Mouse (Mus musculus) heart, embryonic 10.5 days (tissue): ENCODE results near the gene Wdr20. TPM values are rescaled to one million over a fixed set of nuclear protein-coding genes. Genes with fewer than 3 reads are reported as not detected.
"Not testable (repeated sequence)": the region's sequence is repeated elsewhere in the genome, so short reads cannot be mapped to it uniquely, and the experiment has no call there.

Source experiments
- DNase-seq: peaks from one replicate; pipeline ENCODE4 v3.0.0-alpha.2; 2017; ENCODE audit warnings: low spot score
- H3K27ac ChIP-seq: fragments of 300-500 bp; sonication (generic); 2 replicates; pipeline ENCODE4 v1.5.1; 2016; ENCODE audit warnings: mild to moderate bottlenecking
- H3K27me3 ChIP-seq: fragments of 300-500 bp; sonication (generic); 2 replicates; pipeline ENCODE4 v1.6.1; 2016; ENCODE audit warnings: mild to moderate bottlenecking; ENCODE audit not compliant: poor library complexity, insufficient read depth, severe bottlenecking
- H3K36me3 ChIP-seq: fragments of 300-500 bp; sonication (generic); 2 replicates; pipeline ENCODE4 v1.6.1; 2016; ENCODE audit warnings: mild to moderate bottlenecking, moderate library complexity
- H3K4me1 ChIP-seq: fragments of 300-500 bp; sonication (generic); 2 replicates; pipeline ENCODE4 v1.6.1; 2016; ENCODE audit warnings: mild to moderate bottlenecking
- H3K4me3 ChIP-seq: fragments of 300-500 bp; sonication (generic); 2 replicates; pipeline ENCODE4 v1.5.1; 2016; ENCODE audit warnings: mild to moderate bottlenecking, moderate library complexity
- H3K9me3 ChIP-seq: fragments of 300-500 bp; sonication (generic); 2 replicates; pipeline ENCODE4 v1.6.1; 2016; ENCODE audit warnings: mild to moderate bottlenecking, moderate library complexity
- WGBS: fragments of 180-500 bp; shearing (Covaris S2); methylation state at CpG from one replicate; pipeline ENCODE4 v1.1.7; 2016; 5-methylcytosine and 5-hydroxymethylcytosine counted together
- polyA plus RNA-seq: library from polyadenylated mRNA; unstranded; fragments of >200 nt; fragmentation: Nextera tagmentation; extraction: Ambion mirVana; gene quantifications from 2 replicates; pipeline ENCODE4 v1.2.1, GENCODE M21; 2016

The Wdr20 gene
- polyA plus RNA-seq, 1 experiment from 2014 or later, result 21.6 TPM

GRCm38 (mm10) chr12:110700730-110701129 lies 37.0 kb upstream of the Wdr20 start:
- Histone ChIP-seq H3K27ac (peak overlapping the region; percentile 83), H3K27me3 (0 out of 2 replicates have a peak, but pooled peaks cover 6% of the 10 kb centered on the region), H3K4me3 (no peak overlapping the region), H3K4me1 (peaks cover 50% of the 10 kb centered on the region), H3K9me3 (no peaks in the 10 kb centered on the region), H3K36me3 (no peaks in the 10 kb centered on the region)
- DNase-seq, result no peak
- WGBS, result 56% methylated on average over 2 of the region's 2 CpGs

- H3K27me3 ChIP-seq, H3K4me3 ChIP-seq, H3K36me3 ChIP-seq, DNase-seq, H3K9me3 ChIP-seq: not testable (repeated sequence)
- peaks cover 54% of the 10 kb centered on the region for H3K4me1 ChIP-seq
- peak overlapping the region; percentile 83 for H3K27ac ChIP-seq
- 18% methylated on average over 3 of the region's 3 CpGs for WGBS
These were observed 36.4 kb upstream of the Wdr20 start for GRCm38 (mm10) chr12:110701363-110701762.

- peak within 1 kb of the TSS; percentile 83 for H3K27ac ChIP-seq
- no peak for DNase-seq
- H3K4me1 ChIP-seq, result peaks cover 50% of the 10 kb centered on the region
- WGBS, result 47% methylated on average over 4 of the region's 4 CpGs
- H3K9me3 ChIP-seq, result no peaks in the 10 kb centered on the region
- 0 out of 2 replicates have a peak, but pooled peaks cover 6% of the 10 kb centered on the region for H3K27me3 ChIP-seq
- no peak within 1 kb of the TSS for H3K4me3 ChIP-seq
- no peaks in the 10 kb centered on the region for H3K36me3 ChIP-seq
These were observed 35.2 kb upstream of the Wdr20 start, which contains the start of gene Hsp90aa1 for GRCm38 (mm10) chr12:110702556-110702955. Hsp90aa1 (minus strand) TSS chr12:110702728.

GRCm38 (mm10) chr12:110703008-110703471 lies 34.7 kb upstream of the Wdr20 start:
- 21% methylated on average over 8 of the region's 8 CpGs for WGBS
- DNase-seq, result peak; percentile 92
- Histone ChIP-seq H3K36me3 (no peaks in the 10 kb centered on the region), H3K4me3 (no peak overlapping the region), H3K27me3 (0 out of 2 replicates have a peak, but pooled peaks cover 6% of the 10 kb centered on the region), H3K27ac (0 out of 2 replicates have a peak overlapping the region, but pooled peaks have one; percentile 11), H3K9me3 (no peaks in the 10 kb centered on the region), H3K4me1 (peaks cover 45% of the 10 kb centered on the region)

- Histone ChIP-seq H3K27ac (no peak overlapping the region), H3K36me3 (no peaks in the 10 kb centered on the region), H3K27me3 (0 out of 2 replicates have a peak, but pooled peaks cover 6% of the 10 kb centered on the region), H3K9me3 (no peaks in the 10 kb centered on the region), H3K4me1 (peaks cover 39% of the 10 kb centered on the region), H3K4me3 (no peak overlapping the region)
- no peak for DNase-seq
- WGBS, result 65% methylated on average over 7 of the region's 7 CpGs
These were observed 34.1 kb upstream of the Wdr20 start for GRCm38 (mm10) chr12:110703682-110704081.

- not testable (repeated sequence) for H3K4me3 ChIP-seq, DNase-seq, H3K27me3 ChIP-seq, H3K9me3 ChIP-seq, H3K27ac ChIP-seq, H3K36me3 ChIP-seq
- whole genome bisulfite sequencing, result 77% methylated on average over 4 of the region's 4 CpGs
- H3K4me1 ChIP-seq, result peaks cover 29% of the 10 kb centered on the region
These were observed 32.3 kb upstream of the Wdr20 start for GRCm38 (mm10) chr12:110705419-110705818.

GRCm38 (mm10) chr12:110706337-110707231 lies 31.2 kb upstream of the Wdr20 start:
- Histone ChIP-seq H3K27ac (peak overlapping the region; percentile 75), H3K4me1 (peaks cover 21% of the 10 kb centered on the region), H3K27me3 (0 out of 2 replicates have a peak, but pooled peaks cover 6% of the 10 kb centered on the region), H3K4me3 (peak overlapping the region; percentile 60), H3K9me3 (no peaks in the 10 kb centered on the region), H3K36me3 (no peaks in the 10 kb centered on the region)
- WGBS, result 1% methylated on average over 27 of the region's 27 CpGs
- DNase-seq, result peak; percentile 93

GRCm38 (mm10) chr12:110707451-110707850 lies 30.3 kb upstream of the Wdr20 start:
- H3K4me3 ChIP-seq, result no peak overlapping the region
- no peak overlapping the region; the same call in 1 of the 2 replicates for H3K27ac ChIP-seq
- no peaks in the 10 kb centered on the region for H3K9me3 ChIP-seq
- H3K36me3 ChIP-seq, result no peaks in the 10 kb centered on the region
- H3K4me1 ChIP-seq, result peaks cover 18% of the 10 kb centered on the region; the same call in 1 of the 2 replicates
- no peak for DNase-seq
- 84% methylated on average over 7 of the region's 7 CpGs for WGBS
- 0 out of 2 replicates have a peak, but pooled peaks cover 6% of the 10 kb centered on the region for H3K27me3 ChIP-seq

- Histone ChIP-seq H3K4me3 (no peak overlapping the region), H3K4me1 (peaks cover 10% of the 10 kb centered on the region; the same call in 1 of the 2 replicates), H3K36me3 (no peaks in the 10 kb centered on the region), H3K9me3 (no peaks in the 10 kb centered on the region), H3K27ac (no peak overlapping the region), H3K27me3 (no peaks in the 10 kb centered on the region)
- DNase-seq, result no peak
- WGBS, result 56% methylated on average over 5 of the region's 5 CpGs
These were observed 26.5 kb upstream of the Wdr20 start for GRCm38 (mm10) chr12:110711270-110711669.

- DNase-seq, result no peak
- Histone ChIP-seq H3K36me3 (no peaks in the 10 kb centered on the region), H3K4me1 (0 out of 2 replicates have a peak, but pooled peaks cover 7% of the 10 kb centered on the region), H3K9me3 (no peaks in the 10 kb centered on the region), H3K27ac (no peak overlapping the region), H3K27me3 (peaks cover 8% of the 10 kb centered on the region), H3K4me3 (no peak overlapping the region)
- WGBS, result 94% methylated on average over 6 of the region's 6 CpGs
These were observed 24.0 kb upstream of the Wdr20 start for GRCm38 (mm10) chr12:110713784-110714183.

GRCm38 (mm10) chr12:110714215-110714614 lies 23.5 kb upstream of the Wdr20 start:
- no peaks in the 10 kb centered on the region for H3K36me3 ChIP-seq
- no peak overlapping the region for H3K4me3 ChIP-seq
- no peaks in the 10 kb centered on the region for H3K9me3 ChIP-seq
- no peak for DNase-seq
- WGBS, result 86% methylated on average over 6 of the region's 6 CpGs
- 0 out of 2 replicates have a peak, but pooled peaks cover 7% of the 10 kb centered on the region for H3K4me1 ChIP-seq
- no peak overlapping the region for H3K27ac ChIP-seq
- peaks cover 13% of the 10 kb centered on the region for H3K27me3 ChIP-seq

GRCm38 (mm10) chr12:110716004-110716403 lies 21.7 kb upstream of the Wdr20 start:
- H3K27me3 ChIP-seq, result peaks cover 26% of the 10 kb centered on the region
- H3K9me3 ChIP-seq, result no peaks in the 10 kb centered on the region
- no peak overlapping the region for H3K4me3 ChIP-seq
- H3K36me3 ChIP-seq, result no peaks in the 10 kb centered on the region
- DNase-seq, result no peak
- WGBS, result 21% methylated on average over 5 of the region's 5 CpGs
- H3K27ac ChIP-seq, result no peak overlapping the region
- 0 out of 2 replicates have a peak, but pooled peaks cover 7% of the 10 kb centered on the region for H3K4me1 ChIP-seq

GRCm38 (mm10) chr12:110725051-110725450 lies 12.7 kb upstream of the Wdr20 start:
- peaks cover 10% of the 10 kb centered on the region for H3K27me3 ChIP-seq
- 84% methylated on average over 5 of the region's 5 CpGs for WGBS
- H3K4me1 ChIP-seq, result no peaks in the 10 kb centered on the region
- DNase-seq, result no peak
- no peak overlapping the region for H3K27ac ChIP-seq
- no peaks in the 10 kb centered on the region for H3K9me3 ChIP-seq
- no peaks in the 10 kb centered on the region for H3K36me3 ChIP-seq
- H3K4me3 ChIP-seq, result no peak overlapping the region
